Mouse (Mus musculus) retina, embryonic 14.5 days (tissue): Measurements from ENCODE around the gene Gm3893.
"Not testable (repeated sequence)": the region's sequence is repeated elsewhere in the genome, so short reads cannot be mapped to it uniquely, and the experiment has no call there.

Experiments
- DNase-seq: peaks from one replicate; pipeline ENCODE4 v3.0.0-alpha.2; 2015; ENCODE audit warnings: low spot score

Gm3893 gene

GRCm38 (mm10) chr4:42090907-42091306, at the start of gene Gm3893:
Gene Gm3893, plus strand, starts transcription at chr4:42091207.
- not testable (repeated sequence) for DNase-seq

- not testable (repeated sequence) for DNase-seq
These were observed 23.5 kb downstream of the Gm3893 start, which contains the start of gene Gm13304 for GRCm38 (mm10) chr4:42114517-42114916. Gene Gm13304, plus strand, starts transcription at chr4:42114817.
